Mouse (Mus musculus) MEL (cell line): Measurements from ENCODE around the gene Plb1. TPM values are rescaled to one million over a fixed set of nuclear protein-coding genes. Genes with fewer than 3 reads are reported as not detected.

Experiments
- DNase-seq: peaks from one replicate; pipeline ENCODE4 v3.0.0; 2011; ENCODE audit warnings: low read depth, low spot score
- H3K27ac ChIP-seq: 2 replicates; pipeline ENCODE4 v1.5.1; 2012; ENCODE audit warnings: low read depth, mild to moderate bottlenecking, control low read depth, low read length, moderate library complexity; ENCODE audit not compliant: control insufficient read depth
- H3K27me3 ChIP-seq, 2 experiments: fragments of 150-350 bp in 1 of 2; sonication (generic) in 1 of 2; 2 replicates each; pipeline ENCODE4 v1.6.1; 2012; ENCODE audit warnings: low read length in 2 of 2, mild to moderate bottlenecking in 2 of 2, improper control_type of control experiment in 1 of 2, moderate library complexity in 1 of 2; ENCODE audit not compliant: insufficient read depth in 2 of 2, control insufficient read depth in 1 of 2
- H3K36me3 ChIP-seq, 2 experiments: 2 replicates each; pipeline ENCODE4 v1.6.1; 2012 to 2014; ENCODE audit warnings: low read length in 2 of 2, improper control_type of control experiment in 1 of 2, inconsistent platforms in 1 of 2, mild to moderate bottlenecking in 1 of 2; ENCODE audit not compliant: insufficient read depth in 2 of 2, control insufficient read depth in 1 of 2
- H3K4me1 ChIP-seq, 2 experiments: fragments of 150-350 bp in 1 of 2; sonication (generic) in 1 of 2; 2 replicates each; pipeline ENCODE4 v1.6.1; 2012; ENCODE audit warnings: low read length in 2 of 2, improper control_type of control experiment in 1 of 2, mild to moderate bottlenecking in 1 of 2; ENCODE audit not compliant: insufficient read depth in 2 of 2, control insufficient read depth in 1 of 2
- H3K4me3 ChIP-seq, 2 experiments: fragments of 150-350 bp in 1 of 2; sonication (generic) in 1 of 2; 2 replicates each; pipeline ENCODE4 v1.5.1; 2012; ENCODE audit warnings: low read depth in 2 of 2, low read length in 2 of 2, mild to moderate bottlenecking in 2 of 2, moderate library complexity in 2 of 2, control low read depth in 1 of 2, improper control_type of control experiment in 1 of 2; ENCODE audit not compliant: control insufficient read depth in 1 of 2, insufficient read depth in 1 of 2
- H3K79me2 ChIP-seq: 2 replicates; pipeline ENCODE4 v1.6.1; 2012; ENCODE audit warnings: mild to moderate bottlenecking, low read length, moderate library complexity; ENCODE audit not compliant: control insufficient read depth, poor library complexity, insufficient read depth
- H3K9ac ChIP-seq: 2 replicates; pipeline ENCODE4 v1.6.1; 2012; ENCODE audit warnings: low read depth, mild to moderate bottlenecking, control low read depth, low read length, moderate library complexity; ENCODE audit not compliant: control insufficient read depth, poor library complexity, severe bottlenecking
- H3K9me3 ChIP-seq: fragments of 150-350 bp; sonication (generic); replicated peaks from 2 replicates; pipeline ENCODE4 v1.6.1; 2012; ENCODE audit warnings: mild to moderate bottlenecking, low read length, improper control_type of control experiment, moderate library complexity; ENCODE audit not compliant: insufficient read depth
- CHD1 ChIP-seq: IDR thresholded peaks from 2 replicates; pipeline ENCODE4 v1.6.1; 2012; ENCODE audit warnings: low read depth, mild to moderate bottlenecking, inconsistent platforms, low read length, improper control_type of control experiment
- CHD2 ChIP-seq: IDR thresholded peaks from 2 replicates; pipeline ENCODE4 v1.6.1; 2011; ENCODE audit warnings: low read length, improper control_type of control experiment
- CTCF ChIP-seq, 3 experiments: IDR thresholded peaks in 2 of 3; conservative IDR thresholded peaks in 1 of 3; 2 replicates each; pipeline ENCODE4 v1.5.1; 2011 to 2012; ENCODE audit warnings: low read length in 3 of 3, low read depth in 2 of 3, mild to moderate bottlenecking in 2 of 3, improper control_type of control experiment in 1 of 3, inconsistent platforms in 1 of 3, mixed read lengths in 1 of 3, moderate library complexity in 1 of 3; ENCODE audit not compliant: control insufficient read depth in 1 of 3, insufficient read depth in 1 of 3, poor library complexity in 1 of 3, severe bottlenecking in 1 of 3
- ELF1 ChIP-seq: IDR thresholded peaks from 2 replicates; pipeline ENCODE4 v1.6.1; 2014; ENCODE audit warnings: low read depth, mild to moderate bottlenecking, inconsistent platforms, low read length, improper control_type of control experiment, moderate library complexity
- EP300 ChIP-seq, 2 experiments: IDR thresholded peaks; 2 replicates each; pipeline ENCODE4 v1.6.1; 2011; ENCODE audit warnings: improper control_type of control experiment in 2 of 2, low read length in 2 of 2, low read depth in 1 of 2, mild to moderate bottlenecking in 1 of 2
- ETS1 ChIP-seq: IDR thresholded peaks from 2 replicates; pipeline ENCODE4 v1.6.1; 2012; ENCODE audit warnings: low read depth, mild to moderate bottlenecking, inconsistent platforms, low read length, improper control_type of control experiment, moderate library complexity
- GABPA ChIP-seq: IDR thresholded peaks from 2 replicates; pipeline ENCODE4 v1.6.1; 2012; ENCODE audit warnings: low read depth, mild to moderate bottlenecking, inconsistent platforms, low read length, improper control_type of control experiment, moderate library complexity
- GATA1 ChIP-seq: IDR thresholded peaks from 2 replicates; pipeline ENCODE4 v1.6.1; 2011; ENCODE audit warnings: low read depth, low read length, improper control_type of control experiment
- HCFC1 ChIP-seq: IDR thresholded peaks from 2 replicates; pipeline ENCODE4 v1.6.1; 2012; ENCODE audit warnings: low read depth, mild to moderate bottlenecking, inconsistent platforms, low read length, improper control_type of control experiment, moderate library complexity
- JUND ChIP-seq: IDR thresholded peaks from 2 replicates; pipeline ENCODE4 v1.6.1; 2011; ENCODE audit warnings: low read depth, mild to moderate bottlenecking, improper control_type of control experiment, low read length
- MAX ChIP-seq: IDR thresholded peaks from 2 replicates; pipeline ENCODE4 v1.6.1; 2011; ENCODE audit warnings: low read length, improper control_type of control experiment
- MEF2A ChIP-seq: IDR thresholded peaks from 2 replicates; pipeline ENCODE4 v1.6.1; 2014; ENCODE audit warnings: low read depth, mild to moderate bottlenecking, inconsistent platforms, low read length, improper control_type of control experiment; ENCODE audit not compliant: poor library complexity, insufficient replicate concordance, severe bottlenecking; ENCODE audit errors: extremely low read depth
- MYB ChIP-seq: IDR thresholded peaks from 2 replicates; pipeline ENCODE4 v1.6.1; 2011; ENCODE audit warnings: mild to moderate bottlenecking, low read depth, low read length, improper control_type of control experiment
- MYC ChIP-seq: IDR thresholded peaks from 2 replicates; pipeline ENCODE4 v1.6.1; 2011; ENCODE audit warnings: low read depth, mild to moderate bottlenecking, low read length, improper control_type of control experiment, moderate library complexity
- NELFE ChIP-seq: IDR thresholded peaks from 2 replicates; pipeline ENCODE4 v1.6.1; 2011; ENCODE audit warnings: low read depth, low read length, improper control_type of control experiment
- NRF1 ChIP-seq: IDR thresholded peaks from 2 replicates; pipeline ENCODE4 v1.6.1; 2014; ENCODE audit warnings: low read depth, mild to moderate bottlenecking, inconsistent platforms, low read length, improper control_type of control experiment, moderate library complexity; ENCODE audit not compliant: poor library complexity, insufficient read depth, severe bottlenecking
- POLR2A ChIP-seq, 2 experiments: IDR thresholded peaks; 2 replicates each; pipeline ENCODE4 v1.6.1; 2011 to 2012; ENCODE audit warnings: low read length in 2 of 2, mild to moderate bottlenecking in 2 of 2, control low read depth in 1 of 2, improper control_type of control experiment in 1 of 2, low read depth in 1 of 2, moderate library complexity in 1 of 2; ENCODE audit not compliant: control insufficient read depth in 1 of 2, insufficient read depth in 1 of 2, poor library complexity in 1 of 2
- POLR2AphosphoS2 ChIP-seq: IDR thresholded peaks from 2 replicates; pipeline ENCODE4 v1.6.1; 2011; ENCODE audit warnings: low read length, improper control_type of control experiment
- RAD21 ChIP-seq: IDR thresholded peaks from 2 replicates; pipeline ENCODE4 v1.6.1; 2011; ENCODE audit warnings: mild to moderate bottlenecking, low read depth, low read length, improper control_type of control experiment
- RCOR1 ChIP-seq: IDR thresholded peaks from 2 replicates; pipeline ENCODE4 v1.6.1; 2012; ENCODE audit warnings: low read depth, mild to moderate bottlenecking, inconsistent platforms, low read length, improper control_type of control experiment
- TAL1 ChIP-seq: IDR thresholded peaks from 2 replicates; pipeline ENCODE4 v1.6.1; 2012; ENCODE audit warnings: mild to moderate bottlenecking, inconsistent platforms, low read length, moderate library complexity, mixed read lengths
- TCF12 ChIP-seq: IDR thresholded peaks from 2 replicates; pipeline ENCODE4 v1.6.1; 2014; ENCODE audit warnings: low read depth, mild to moderate bottlenecking, inconsistent platforms, low read length, improper control_type of control experiment, moderate library complexity
- UBTF ChIP-seq: IDR thresholded peaks from 2 replicates; pipeline ENCODE4 v1.6.1; 2012; ENCODE audit warnings: low read depth, mild to moderate bottlenecking, inconsistent platforms, low read length, improper control_type of control experiment, moderate library complexity, borderline replicate concordance; ENCODE audit not compliant: insufficient read depth
- USF1 ChIP-seq: IDR thresholded peaks from 2 replicates; pipeline ENCODE4 v1.6.1; 2014; ENCODE audit warnings: low read depth, mild to moderate bottlenecking, inconsistent platforms, low read length, improper control_type of control experiment, moderate library complexity
- ZC3H11A ChIP-seq: IDR thresholded peaks from 2 replicates; pipeline ENCODE4 v1.6.1; 2012; ENCODE audit warnings: low read depth, mild to moderate bottlenecking, inconsistent platforms, low read length, improper control_type of control experiment
- ZKSCAN1 ChIP-seq: IDR thresholded peaks from 2 replicates; pipeline ENCODE4 v1.6.1; 2012; ENCODE audit warnings: low read depth, mild to moderate bottlenecking, inconsistent platforms, low read length, improper control_type of control experiment, moderate library complexity
- polyA plus RNA-seq, 2 experiments: library from polyadenylated mRNA; stranded (reverse) in 1 of 2; unstranded in 1 of 2; fragments of >175 nt in 1 of 2; fragments of >200 nt in 1 of 2; gene quantifications; 2 replicates each; pipeline versions ENCODE4 v1.2.1 to v1.2.4; 2012; ENCODE audit warnings: low replicate concordance in 2 of 2, low read depth in 1 of 2; ENCODE audit not compliant: insufficient read length in 2 of 2, insufficient read depth in 1 of 2, missing spikeins in 1 of 2
- total RNA-seq: library from RNA; depleted of rRNA; stranded (reverse); fragments of 300-350 nt; gene quantifications from 2 replicates; pipeline ENCODE4 v1.2.3, GENCODE M21; 2012

The Plb1 gene
- total and polyA plus RNA-seq, 3 experiments: not detected

DNA sequence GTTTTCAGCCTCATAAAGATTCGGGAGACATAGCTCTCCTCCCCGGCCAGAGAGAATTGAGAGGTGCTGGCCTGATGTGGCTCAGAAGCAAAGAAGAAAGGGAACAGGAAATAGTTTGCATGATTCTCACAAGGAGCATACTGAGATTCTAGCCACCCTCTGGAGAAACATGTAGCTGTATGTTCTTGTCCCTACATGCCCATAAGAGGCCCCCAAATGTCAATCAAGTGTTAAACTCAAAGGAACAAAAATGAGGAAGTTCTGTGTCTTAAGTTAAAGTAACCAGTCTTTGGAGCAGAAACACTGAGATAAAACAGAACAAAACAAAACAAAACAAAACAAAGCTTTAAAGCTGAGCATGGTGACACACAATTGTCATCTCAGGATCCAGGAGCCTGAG lies 6.8 kb downstream of the Plb1 start:
- Histone ChIP-seq H3K9ac (no peak overlapping the region), H3K36me3 (0 out of 4 replicates have a peak, but pooled peaks cover 0 to 2% of the 10 kb centered on the region in 2 experiments), H3K79me2 (no peaks in the 10 kb centered on the region), H3K4me3 (no peak overlapping the region), H3K27ac (no peak overlapping the region)
- peak; percentile 62 for DNase-seq
- TF ChIP-seq TAL1 (no peak), CTCF (IDR thresholded peaks at IDR 0.05 in 2 of 3, conservative IDR thresholded peaks at IDR 0.05 in 1 of 3; ENCODE audit: control insufficient read depth in 1 of 3, insufficient read depth in 1 of 3, low read depth in 2 of 3, low read length in 3 of 3, poor library complexity in 1 of 3, severe bottlenecking in 1 of 3) (no peak), NELFE (no peak), GATA1 (no peak), MYB (no peak), POLR2A (IDR thresholded peaks at IDR 0.05; ENCODE audit: control insufficient read depth in 1 of 2, insufficient read depth in 1 of 2, low read depth in 1 of 2, low read length in 2 of 2, poor library complexity in 1 of 2) (no peak), ZKSCAN1 (peak; percentile 68), HCFC1 (no peak), EP300 (IDR thresholded peaks at IDR 0.05; ENCODE audit: low read depth in 1 of 2, low read length in 2 of 2) (peak in 1 of 2 experiments; percentile 47; a peak in 1 of 4 replicates), RCOR1 (no peak), USF1 (no peak), TCF12 (no peak), CHD2 (no peak), GABPA (no peak), ELF1 (no peak), MYC (no peak), RAD21 (no peak), ETS1 (no peak), POLR2AphosphoS2 (no peak), UBTF (no peak), MEF2A (no peak), MAX (peak; percentile 42; the same call in 1 of the 2 replicates), JUND (no peak), CHD1 (no peak), ZC3H11A (no peak), NRF1 (no peak)
- TF ChIP-seq, all 39 proteins: peak for 3
- peaks cover 0 to 4% of the 10 kb centered on the region in 2 experiments; a peak in 2 of 4 replicates for H3K27me3 ChIP-seq
- no peaks in the 10 kb centered on the region for H3K9me3 ChIP-seq
- H3K4me1 ChIP-seq: no peaks in the 10 kb centered on the region
